Mouse (Mus musculus): ENCODE measurements around the gene Bcl6b.
A peak's percentile ranks its signal among the peaks of the same experiment; 100 is the strongest.

Gene Bcl6b

GRCm38 (mm10) chr11:70229260-70230010 lies at the start of gene Bcl6b:
Bcl6b (minus strand) TSS chr11:70229798.
- DNase-seq (ENCODE audit: low read depth): no peak

GRCm38 (mm10) chr11:70278961-70279360 lies 49.4 kb upstream of the Bcl6b start:
- no peak for DNase-seq (ENCODE audit: low read depth)

GRCm38 (mm10) chr11:70271641-70272040 lies 42.0 kb upstream of the Bcl6b start:
- peak; percentile 70 for DNase-seq (ENCODE audit: low read depth)

GRCm38 (mm10) chr11:70266405-70266804 lies 36.8 kb upstream of the Bcl6b start:
- peak; percentile 46 for DNase-seq (ENCODE audit: low read depth)

GRCm38 (mm10) chr11:70265819-70266218 lies 36.2 kb upstream of the Bcl6b start:
- DNase-seq (ENCODE audit: low read depth): no peak

- DNase-seq (ENCODE audit: low read depth): no peak
These were observed 35.7 kb upstream of the Bcl6b start for GRCm38 (mm10) chr11:70265252-70265651.

- DNase-seq (ENCODE audit: low read depth): peak; percentile 33
These were observed 29.4 kb upstream of the Bcl6b start for GRCm38 (mm10) chr11:70259035-70259434.

GRCm38 (mm10) chr11:70254931-70255531 lies 25.4 kb upstream of the Bcl6b start, which contains the start of gene Alox12:
Alox12 (minus strand) TSS chr11:70255353.
- no peak for DNase-seq (ENCODE audit: low read depth)

- DNase-seq (ENCODE audit: low read depth): no peak
These were observed 24.7 kb upstream of the Bcl6b start for GRCm38 (mm10) chr11:70254337-70254736.

- DNase-seq (ENCODE audit: low read depth): no peak
These were observed 22.3 kb upstream of the Bcl6b start for GRCm38 (mm10) chr11:70251853-70252252.

- DNase-seq (ENCODE audit: low read depth): no peak
These were observed 20.6 kb upstream of the Bcl6b start for GRCm38 (mm10) chr11:70250150-70250549.

- peak; percentile 83 for DNase-seq (ENCODE audit: low read depth)
These were observed 17.7 kb upstream of the Bcl6b start for GRCm38 (mm10) chr11:70247136-70247845.

- DNase-seq (ENCODE audit: low read depth): no peak
These were observed 13.0 kb upstream of the Bcl6b start for GRCm38 (mm10) chr11:70242591-70242990.

- peak; percentile 90 for DNase-seq (ENCODE audit: low read depth)
These were observed 10.1 kb upstream of the Bcl6b start, which contains the start of the genes Gm21988 and Rnasek for GRCm38 (mm10) chr11:70239541-70240279. Gm21988 (minus strand) TSS chr11:70239830. Rnasek (minus strand) TSS chr11:70239842.

- peak; percentile 57 for DNase-seq (ENCODE audit: low read depth)
These were observed 9.2 kb upstream of the Bcl6b start for GRCm38 (mm10) chr11:70238591-70239440.

- DNase-seq (ENCODE audit: low read depth): peak; percentile 99
These were observed 8.0 kb upstream of the Bcl6b start, which contains the start of gene 0610010K14Rik for GRCm38 (mm10) chr11:70237457-70238167. 0610010K14Rik (minus strand) TSS chr11:70237914.

GRCm38 (mm10) chr11:70236717-70237116 lies 7.1 kb upstream of the Bcl6b start:
- DNase-seq (ENCODE audit: low read depth): no peak

- DNase-seq (ENCODE audit: low read depth): no peak
These were observed 5.8 kb upstream of the Bcl6b start for GRCm38 (mm10) chr11:70235254-70235900.

GRCm38 (mm10) chr11:70234497-70234896 lies 4.9 kb upstream of the Bcl6b start:
- no peak for DNase-seq (ENCODE audit: low read depth)

- DNase-seq (ENCODE audit: low read depth): no peak
These were observed 4.4 kb upstream of the Bcl6b start for GRCm38 (mm10) chr11:70234037-70234436.
